In genomic region chr6:118067720-118068119, GRCm38 (mm10) we compare ENCODE assay signal across 14 mouse cellular contexts. TPM values are rescaled to one million over a fixed set of nuclear protein-coding genes. Genes with fewer than 3 reads are reported as not detected.
DNase-seq lines count a peak whose midpoint lies in the region; ATAC-seq and TF ChIP-seq lines count a peak whose summit lies in the region.
"Had no signal": no experiment of that assay in that cellular context is flagged by ENCODE, and none has a peak within 500 bp of the region (broad histone marks: within the 10 kb centered on the region; RNA-seq: fewer than 3 reads in every experiment).

No protein-coding gene starts in this region.

- H3K4me2 ChIP-seq in heart, postnatal 0 days (ENCODE audit: low read depth, low read length) = no peak overlapping the region
- no peak overlapping the region for H3K4me2 ChIP-seq in midbrain, postnatal 0 days (ENCODE audit: low read depth, low read length, poor library complexity, severe bottlenecking)
- H3K4me2 ChIP-seq in midbrain, embryonic 13.5 days (replicated peaks) = no peak overlapping the region
- no peak overlapping the region for H3K4me2 ChIP-seq in intestine, embryonic 15.5 days (replicated peaks)
- H3K4me2 ChIP-seq: midbrain, embryonic 11.5 days had no signal

- peaks cover 26% of the 10 kb centered on the region for H3K27me3 ChIP-seq in heart, postnatal 0 days (ENCODE audit: control insufficient read depth, insufficient read depth, low read length)
- H3K27me3 ChIP-seq in midbrain, postnatal 0 days (ENCODE audit: insufficient read depth, low read length) = no peaks in the 10 kb centered on the region
- H3K27me3 ChIP-seq in midbrain, embryonic 13.5 days = peaks cover 27% of the 10 kb centered on the region
- H3K27me3 ChIP-seq in ES-Bruce4 (ENCODE audit: control insufficient read depth, insufficient read depth, low read length, poor library complexity, severe bottlenecking) = no peaks in the 10 kb centered on the region
- H3K27me3 ChIP-seq in intestine, embryonic 15.5 days (replicated peaks) = peaks cover 20% of the 10 kb centered on the region

- no peak overlapping the region for H3K27ac ChIP-seq in heart, postnatal 0 days (ENCODE audit: low read depth)
- H3K27ac ChIP-seq in midbrain, postnatal 0 days (ENCODE audit: low read depth, low read length) = no peak overlapping the region
- H3K27ac ChIP-seq in midbrain, embryonic 13.5 days = no peak overlapping the region
- no peak overlapping the region for H3K27ac ChIP-seq in ES-Bruce4 (ENCODE audit: insufficient read depth, low read length)
- no peak overlapping the region for H3K27ac ChIP-seq in intestine, embryonic 15.5 days
- H3K27ac ChIP-seq: limb, embryonic 15.5 days had no signal

- peak; percentile 31 for TF ChIP-seq CTCF in heart, postnatal 0 days (IDR thresholded peaks at IDR 0.05; ENCODE audit: low read depth)
- TF ChIP-seq CTCF in midbrain, postnatal 0 days (IDR thresholded peaks at IDR 0.05) = peak; percentile 47
- peak; percentile 33 for TF ChIP-seq CTCF in ES-Bruce4 (IDR thresholded peaks at IDR 0.05; ENCODE audit: low read depth, low read length)

- H3K4me3 ChIP-seq in heart, postnatal 0 days (ENCODE audit: low read depth, low read length) = no peak overlapping the region
- H3K4me3 ChIP-seq in midbrain, postnatal 0 days (ENCODE audit: low read depth, low read length) = no peak overlapping the region
- no peak overlapping the region for H3K4me3 ChIP-seq in midbrain, embryonic 13.5 days (replicated peaks)
- H3K4me3 ChIP-seq in ES-Bruce4 (ENCODE audit: low read depth, low read length) = no peak overlapping the region
- no peak overlapping the region for H3K4me3 ChIP-seq in intestine, embryonic 15.5 days (replicated peaks)
- H3K4me3 ChIP-seq: limb, embryonic 15.5 days had no signal

- no peaks in the 10 kb centered on the region for H3K9me3 ChIP-seq in heart, postnatal 0 days (replicated peaks; ENCODE audit: control insufficient read depth, low read length)
- no peaks in the 10 kb centered on the region for H3K9me3 ChIP-seq in midbrain, postnatal 0 days (ENCODE audit: low read length)
- no peaks in the 10 kb centered on the region for H3K9me3 ChIP-seq in midbrain, embryonic 13.5 days
- no peaks in the 10 kb centered on the region for H3K9me3 ChIP-seq in ES-Bruce4 (replicated peaks; ENCODE audit: control insufficient read depth, insufficient read depth, low read length, poor library complexity, severe bottlenecking)
- H3K9me3 ChIP-seq in intestine, embryonic 15.5 days = no peaks in the 10 kb centered on the region
- H3K9me3 ChIP-seq: G1E; limb, embryonic 15.5 days had no signal

- H3K9ac ChIP-seq in heart, postnatal 0 days (replicated peaks; ENCODE audit: low read depth, low read length) = no peak overlapping the region
- H3K9ac ChIP-seq in midbrain, postnatal 0 days (replicated peaks; ENCODE audit: low read length, poor library complexity, severe bottlenecking) = no peak overlapping the region
- no peak overlapping the region for H3K9ac ChIP-seq in midbrain, embryonic 13.5 days (replicated peaks)
- H3K9ac ChIP-seq in ES-Bruce4 (ENCODE audit: low read depth, poor library complexity, severe bottlenecking) = no peak overlapping the region
- no peak overlapping the region for H3K9ac ChIP-seq in intestine, embryonic 15.5 days
- H3K9ac ChIP-seq: limb, embryonic 15.5 days had no signal

- peaks cover 15% of the 10 kb centered on the region for H3K4me1 ChIP-seq in heart, postnatal 0 days (ENCODE audit: control insufficient read depth, insufficient read depth)
- peaks cover 9% of the 10 kb centered on the region; the same call in 1 of the 2 replicates for H3K4me1 ChIP-seq in midbrain, postnatal 0 days (ENCODE audit: insufficient read depth, low read length)
- peaks cover 24% of the 10 kb centered on the region for H3K4me1 ChIP-seq in midbrain, embryonic 13.5 days (replicated peaks)
- H3K4me1 ChIP-seq in ES-Bruce4 (ENCODE audit: control insufficient read depth, insufficient read depth, low read length) = no peaks in the 10 kb centered on the region
- H3K4me1 ChIP-seq in intestine, embryonic 15.5 days (replicated peaks) = peaks cover 22% of the 10 kb centered on the region; the same call in 1 of the 2 replicates

- H3K36me3 ChIP-seq in heart, postnatal 0 days (replicated peaks; ENCODE audit: control insufficient read depth, insufficient read depth, low read length) = no peaks in the 10 kb centered on the region
- H3K36me3 ChIP-seq in midbrain, postnatal 0 days (ENCODE audit: insufficient read depth, low read length) = no peaks in the 10 kb centered on the region
- no peaks in the 10 kb centered on the region for H3K36me3 ChIP-seq in midbrain, embryonic 13.5 days
- no peaks in the 10 kb centered on the region for H3K36me3 ChIP-seq in ES-Bruce4 (ENCODE audit: control insufficient read depth, insufficient read depth, low read length, poor library complexity, severe bottlenecking)
- H3K36me3 ChIP-seq in intestine, embryonic 15.5 days = no peaks in the 10 kb centered on the region
- H3K36me3 ChIP-seq: G1E; limb, embryonic 15.5 days had no signal

- ATAC-seq in heart, postnatal 0 days (ENCODE audit: insufficient read depth, low read depth) = no peak
- no peak for ATAC-seq in midbrain, postnatal 0 days (ENCODE audit: low FRiP score)
- no peak for ATAC-seq in midbrain, embryonic 13.5 days
- peak; percentile 43 for ATAC-seq in megakaryocyte progenitor cell, adult 5-6 weeks (replicated peaks; ENCODE audit: poor library complexity)
- ATAC-seq in intestine, embryonic 15.5 days = no peak

- no peak for DNase-seq in heart, postnatal 0 days (ENCODE audit: low spot score)
- no peak for DNase-seq in heart, adult 8-10 months (ENCODE audit: low spot score)
- DNase-seq in midbrain, postnatal 0 days (ENCODE audit: low spot score) = no peak
- no peak for DNase-seq in ovary, postnatal 10 days (ENCODE audit: low spot score)
- DNase-seq: gastrocnemius, postnatal 36 days; heart, postnatal 4 days; kidney, adult 9 months had no signal

- no peak for TF ChIP-seq POLR2A in ES-Bruce4 (IDR thresholded peaks at IDR 0.05; ENCODE audit: insufficient read depth, low read length)

- WGBS in heart, postnatal 0 days = 74% methylated on average over 7 of the region's 7 CpGs
- 78% methylated on average over 7 of the region's 7 CpGs for WGBS in midbrain, postnatal 0 days
- WGBS in midbrain, embryonic 13.5 days = 72% methylated on average over 7 of the region's 7 CpGs
- WGBS in intestine, embryonic 15.5 days = 70% methylated on average over 7 of the region's 7 CpGs

- TF ChIP-seq EP300 in heart, postnatal 0 days (IDR thresholded peaks at IDR 0.05; ENCODE audit: low read depth) = no peak
- TF ChIP-seq EP300 in ES-Bruce4 (IDR thresholded peaks at IDR 0.05; ENCODE audit: insufficient read depth, low read depth, low read length) = no peak

RNA-seq across cellular contexts. Expression of gene Rasgef1a, which starts 56.5 kb away (rescaled TPM):
- 1.8 and 2.1 TPM in 2 replicates for total RNA-seq in heart, postnatal 0 days (2014; rRNA removed; ENCODE audit: low replicate concordance)
- polyA plus RNA-seq in heart, postnatal 0 days (2015; fragmentation: Nextera tagmentation; extraction: Ambion mirVana) = 0.16 and 0.18 TPM in 2 replicates
- total RNA-seq in heart, adult 8-10 months (2022) = under 1 TPM; 0.35 to 0.69 (median 0.42) TPM
- 23.0 and 25.4 TPM in 2 replicates for total RNA-seq in midbrain, postnatal 0 days (2014; rRNA removed)
- 10.9 and 11.6 TPM in 2 replicates for polyA plus RNA-seq in midbrain, postnatal 0 days (2015; fragmentation: Nextera tagmentation; extraction: Ambion mirVana)
- 1.2 and 1.4 TPM in 2 replicates for polyA plus RNA-seq in midbrain, embryonic 13.5 days (2015; fragmentation: Nextera tagmentation; extraction: Ambion mirVana)
- polyA plus RNA-seq in ES-Bruce4 (2011; ENCODE audit: insufficient read depth, insufficient read length, low read depth, missing spikeins) = 0.67 and 0.91 TPM in 2 replicates
- 0.07 TPM in 1 of 2 replicates, not detected in the other for total RNA-seq in megakaryocyte progenitor cell, adult 5-6 weeks (2015)
- 0.17 TPM in 1 of 2 replicates, not detected in the other for total RNA-seq in megakaryocyte progenitor cell, adult 5-6 weeks (2017)
- 0.13 and 0.33 TPM in 2 replicates for polyA plus RNA-seq in intestine, embryonic 15.5 days (2015; fragmentation: Nextera tagmentation; extraction: Ambion mirVana)
- polyA plus RNA-seq: G1E had no signal
